Mouse (Mus musculus) neural tube, embryonic 12.5 days (tissue): ENCODE data around the gene Gm21992. TPM values are rescaled to one million over a fixed set of nuclear protein-coding genes. Genes with fewer than 3 reads are reported as not detected.
"Not testable (repeated sequence)": the region's sequence is repeated elsewhere in the genome, so short reads cannot be mapped to it uniquely, and the experiment has no call there.

Experiments used
- ATAC-seq: fragments of 200-750 bp; cut with Nextera tagmentation; 2 replicates; pipeline ENCODE4 v1.8.0; 2017; ENCODE audit warnings: low read depth, mild to moderate bottlenecking, moderate TSS enrichment, moderate library complexity; ENCODE audit not compliant: low FRiP score
- H3K27ac ChIP-seq: fragments of 300-500 bp; sonication (generic); 2 replicates; pipeline ENCODE4 v1.5.1; 2016
- H3K27me3 ChIP-seq: fragments of 300-500 bp; sonication (generic); replicated peaks from 2 replicates; pipeline ENCODE4 v1.6.1; 2016; ENCODE audit warnings: mild to moderate bottlenecking
- H3K36me3 ChIP-seq: fragments of 300-500 bp; sonication (generic); 2 replicates; pipeline ENCODE4 v1.6.1; 2016; ENCODE audit warnings: mild to moderate bottlenecking
- H3K4me1 ChIP-seq: fragments of 300-500 bp; sonication (generic); 2 replicates; pipeline ENCODE4 v1.6.1; 2016
- H3K4me2 ChIP-seq: fragments of 300-500 bp; sonication (generic); replicated peaks from 2 replicates; pipeline ENCODE4 v1.6.1; 2016; ENCODE audit warnings: mild to moderate bottlenecking
- H3K4me3 ChIP-seq: fragments of 300-500 bp; sonication (generic); 2 replicates; pipeline ENCODE4 v1.5.1; 2016
- H3K9ac ChIP-seq: fragments of 300-500 bp; sonication (generic); 2 replicates; pipeline ENCODE4 v1.6.1; 2016; ENCODE audit warnings: mild to moderate bottlenecking
- H3K9me3 ChIP-seq: fragments of 300-500 bp; sonication (generic); 2 replicates; pipeline ENCODE4 v1.6.1; 2016; ENCODE audit warnings: mild to moderate bottlenecking
- WGBS: fragments of 180-500 bp; shearing (Covaris S2); methylation state at CpG from one replicate; pipeline ENCODE4 v1.1.7; 2016; 5-methylcytosine and 5-hydroxymethylcytosine counted together
- polyA plus RNA-seq: library from polyadenylated mRNA; unstranded; fragments of >200 nt; fragmentation: Nextera tagmentation; extraction: Ambion mirVana; gene quantifications from 2 replicates; pipeline ENCODE4 v1.2.1, GENCODE M21; 2016

Gene Gm21992
- polyA plus RNA-seq, 1 experiment from 2014 or later, result 28.1 TPM

DNA sequence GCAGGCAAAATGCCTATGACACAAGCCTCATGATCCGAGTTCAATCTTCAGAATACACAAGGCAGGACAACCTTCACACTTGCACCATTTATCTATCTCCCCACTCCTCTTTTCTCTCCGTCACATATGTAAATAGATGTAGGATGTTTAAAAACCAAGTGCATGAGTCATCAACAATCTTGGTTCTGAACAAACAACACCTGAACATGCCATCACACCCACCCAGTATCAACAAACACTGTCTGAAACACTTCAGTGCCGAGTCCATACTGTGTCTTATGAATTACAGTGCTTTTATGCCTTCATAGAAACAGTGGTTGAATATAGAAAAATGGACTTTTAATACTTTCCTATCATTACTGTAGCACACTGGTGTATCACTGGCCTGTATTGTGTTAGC lies 38.6 kb downstream of the Gm21992 start:
- 91% methylated on average over 3 of the region's 3 CpGs for WGBS

DNA sequence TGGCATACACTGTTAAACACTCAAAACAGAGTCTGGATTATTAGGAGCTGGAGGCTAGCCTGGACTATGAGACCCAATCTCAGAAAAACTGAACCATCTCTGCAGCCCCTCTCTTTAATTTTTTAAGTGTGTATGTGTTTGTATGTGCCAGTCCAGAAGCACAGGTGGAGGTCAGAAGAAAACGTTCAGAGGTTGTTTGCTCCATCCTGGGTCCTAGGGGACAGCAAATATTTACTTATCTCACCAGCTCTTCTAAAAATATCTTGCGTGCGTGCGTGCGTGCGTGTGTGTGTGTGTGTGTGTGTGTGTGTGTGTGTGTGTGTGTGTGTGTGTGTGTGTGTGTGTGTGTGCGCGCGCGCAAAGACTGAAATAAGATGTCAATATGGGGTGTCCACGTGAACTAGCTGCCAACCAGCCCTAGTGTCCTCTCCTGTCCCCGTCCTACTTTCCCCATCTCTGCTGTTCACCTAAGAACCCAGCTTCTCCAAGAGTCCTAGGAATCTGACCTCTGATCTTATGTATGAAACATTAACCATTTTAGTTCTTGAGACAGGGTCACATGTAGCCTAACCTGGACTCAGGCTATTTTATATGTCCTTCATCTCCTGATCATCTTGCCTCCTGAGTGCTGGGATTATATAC lies 43.8 kb downstream of the Gm21992 start:
- no peak overlapping the region for H3K4me2 ChIP-seq
- peaks cover 73% of the 10 kb centered on the region for H3K36me3 ChIP-seq
- ATAC-seq, result no peak
- no peak overlapping the region for H3K9ac ChIP-seq
- H3K9me3 ChIP-seq, result no peaks in the 10 kb centered on the region
- H3K4me3 ChIP-seq, result no peak overlapping the region
- H3K27me3 ChIP-seq, result no peaks in the 10 kb centered on the region
- no peak overlapping the region for H3K27ac ChIP-seq
- peaks cover 7% of the 10 kb centered on the region for H3K4me1 ChIP-seq
- WGBS, result 96% methylated on average over 11 of the region's 12 CpGs

More for the DNA sequence above, 38.6 kb downstream of the Gm21992 start:
- H3K4me3 ChIP-seq, result no peak overlapping the region
- H3K4me1 ChIP-seq, result no peaks in the 10 kb centered on the region
- no peak overlapping the region for H3K27ac ChIP-seq
- no peaks in the 10 kb centered on the region for H3K27me3 ChIP-seq
- peaks cover 59% of the 10 kb centered on the region for H3K36me3 ChIP-seq
- H3K9me3 ChIP-seq, result no peaks in the 10 kb centered on the region
- H3K4me2 ChIP-seq, result no peak overlapping the region
- no peak overlapping the region for H3K9ac ChIP-seq
- no peak for ATAC-seq

DNA sequence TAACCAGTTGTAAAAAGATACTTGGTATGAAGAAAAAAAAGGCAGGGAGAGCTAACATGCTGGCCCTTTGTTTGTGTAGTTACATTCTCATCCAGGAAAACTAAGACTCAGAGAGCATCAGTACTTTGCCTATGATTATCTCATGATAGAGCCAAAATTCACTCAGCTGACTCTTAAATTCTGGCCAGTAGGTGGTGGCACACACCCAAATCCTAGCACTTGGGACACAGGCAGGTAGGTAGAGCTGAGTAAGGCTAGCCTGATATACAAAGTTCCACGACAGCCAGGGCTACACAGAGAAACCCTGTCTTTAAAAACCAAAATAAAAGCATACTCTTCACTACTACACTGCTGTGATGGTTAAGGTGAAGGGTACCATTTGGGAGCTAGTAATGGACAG lies 48.5 kb downstream of the Gm21992 start:
- Histone ChIP-seq H3K4me3 (no peak overlapping the region), H3K36me3 (peaks cover 71% of the 10 kb centered on the region), H3K4me2 (peak overlapping the region; percentile 20; the same call in 1 of the 2 replicates), H3K9me3 (no peaks in the 10 kb centered on the region), H3K27me3 (no peaks in the 10 kb centered on the region), H3K9ac (no peak overlapping the region), H3K4me1 (peaks cover 26% of the 10 kb centered on the region), H3K27ac (no peak overlapping the region)
- 73% methylated on average over 1 of the region's 1 CpGs for WGBS
- no peak for ATAC-seq

DNA sequence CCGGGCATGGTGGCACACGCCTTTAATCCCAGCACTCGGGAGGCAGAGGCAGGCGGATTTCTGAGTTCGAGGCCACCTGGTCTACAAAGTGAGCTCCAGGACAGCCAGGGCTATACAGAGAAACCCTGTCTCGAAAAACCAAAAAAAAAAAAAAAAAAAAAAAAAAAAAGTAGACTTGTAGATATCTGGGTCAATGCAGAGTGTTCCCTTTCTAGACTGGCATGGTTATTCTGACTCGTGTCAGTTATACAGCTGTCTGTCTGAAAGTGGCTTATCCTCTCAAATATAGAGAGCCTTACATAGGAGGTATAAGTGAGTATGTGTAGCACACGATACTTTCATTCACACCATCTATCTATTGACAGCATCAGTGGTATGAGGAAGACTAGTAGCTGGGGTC lies 50.9 kb downstream of the Gm21992 start:
- peaks cover 57% of the 10 kb centered on the region for H3K36me3 ChIP-seq
- H3K4me2 ChIP-seq, result peak overlapping the region; percentile 12
- WGBS, result 93% methylated on average over 8 of the region's 8 CpGs
- H3K4me3 ChIP-seq, H3K27me3 ChIP-seq, ATAC-seq, H3K9ac ChIP-seq, H3K27ac ChIP-seq, H3K9me3 ChIP-seq: not testable (repeated sequence)
- H3K4me1 ChIP-seq, result peaks cover 30% of the 10 kb centered on the region

DNA sequence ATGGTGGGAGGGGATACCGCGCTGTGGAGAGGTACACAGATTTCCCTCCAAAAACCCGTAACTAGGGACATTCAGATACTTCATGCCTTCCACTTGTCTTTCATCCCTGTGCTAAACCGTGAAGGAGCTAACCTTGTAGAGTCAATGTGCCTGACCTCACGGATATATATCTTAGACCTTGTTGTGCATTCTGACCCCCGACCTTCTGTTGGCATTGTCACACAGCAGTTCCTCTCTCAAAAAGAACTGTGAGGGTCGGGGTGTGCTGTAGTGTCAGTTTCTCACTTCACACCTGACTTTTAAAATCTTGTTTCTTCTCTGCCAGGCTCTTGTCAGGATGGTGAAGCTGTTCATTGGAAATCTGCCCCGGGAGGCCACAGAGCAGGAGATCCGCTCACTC lies 54.5 kb downstream of the Gm21992 start:
- Histone ChIP-seq H3K27me3 (no peaks in the 10 kb centered on the region), H3K27ac (peak overlapping the region; percentile 87), H3K4me3 (peak overlapping the region; percentile 56), H3K9me3 (no peaks in the 10 kb centered on the region), H3K4me1 (peaks cover 23% of the 10 kb centered on the region), H3K36me3 (peaks cover 32% of the 10 kb centered on the region), H3K9ac (peak overlapping the region; percentile 76), H3K4me2 (peak overlapping the region; percentile 64)
- 4% methylated on average over 9 of the region's 9 CpGs for WGBS
- ATAC-seq, result no peak

DNA sequence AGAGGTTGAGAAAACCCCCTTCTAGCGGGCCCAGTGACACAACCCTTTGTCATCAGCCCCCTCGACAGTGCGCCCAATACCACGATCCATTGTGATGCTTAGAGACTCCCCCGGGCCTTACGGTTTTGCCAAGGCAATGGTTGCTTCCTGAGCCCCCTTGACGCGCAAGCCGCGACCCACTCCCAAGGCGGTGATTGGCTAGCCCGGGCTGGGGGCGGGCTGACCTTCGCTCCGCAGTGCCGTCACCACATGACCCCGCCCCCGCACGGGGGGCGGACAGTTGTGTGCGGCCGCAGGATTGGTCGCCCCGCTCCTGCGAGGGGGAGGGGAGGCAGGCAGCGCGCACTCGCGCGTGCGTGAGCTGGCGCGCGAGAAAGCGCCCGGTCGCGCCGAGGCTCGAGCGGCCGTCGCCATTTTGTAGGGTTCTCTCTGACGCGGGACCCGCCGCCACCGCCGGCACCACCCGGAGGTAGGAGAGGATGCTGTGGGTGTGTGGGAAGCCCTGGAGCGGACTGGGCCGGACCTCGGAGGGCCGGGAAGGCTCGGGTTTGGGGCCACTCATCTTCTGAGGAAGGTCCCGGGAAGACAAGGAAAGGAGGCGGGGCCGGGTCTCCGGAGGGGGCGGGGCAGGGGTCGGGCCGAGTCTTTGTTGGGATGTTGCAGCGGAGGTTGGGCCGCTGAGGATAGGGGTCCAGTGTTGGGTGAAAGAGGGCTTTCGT lies 55.1 kb downstream of the Gm21992 start, which contains the start of gene Rbm4b:
Gene Rbm4b, plus strand, starts transcription at position 305 of the 719 bp plus-strand sequence.
- WGBS, result under 1% methylated on average over 65 of the region's 65 CpGs
- H3K9ac ChIP-seq, result peak within 1 kb of the TSS; percentile 76
- peak within 1 kb of the TSS; percentile 56 for H3K4me3 ChIP-seq
- H3K27me3 ChIP-seq, result no peaks in the 10 kb centered on the region
- peak within 1 kb of the TSS; percentile 64 for H3K4me2 ChIP-seq
- H3K27ac ChIP-seq, result peak within 1 kb of the TSS; percentile 87
- H3K36me3 ChIP-seq, result peaks cover 35% of the 10 kb centered on the region
- H3K9me3 ChIP-seq, result no peaks in the 10 kb centered on the region
- peak; percentile 96 for ATAC-seq
- H3K4me1 ChIP-seq, result peaks cover 23% of the 10 kb centered on the region

DNA sequence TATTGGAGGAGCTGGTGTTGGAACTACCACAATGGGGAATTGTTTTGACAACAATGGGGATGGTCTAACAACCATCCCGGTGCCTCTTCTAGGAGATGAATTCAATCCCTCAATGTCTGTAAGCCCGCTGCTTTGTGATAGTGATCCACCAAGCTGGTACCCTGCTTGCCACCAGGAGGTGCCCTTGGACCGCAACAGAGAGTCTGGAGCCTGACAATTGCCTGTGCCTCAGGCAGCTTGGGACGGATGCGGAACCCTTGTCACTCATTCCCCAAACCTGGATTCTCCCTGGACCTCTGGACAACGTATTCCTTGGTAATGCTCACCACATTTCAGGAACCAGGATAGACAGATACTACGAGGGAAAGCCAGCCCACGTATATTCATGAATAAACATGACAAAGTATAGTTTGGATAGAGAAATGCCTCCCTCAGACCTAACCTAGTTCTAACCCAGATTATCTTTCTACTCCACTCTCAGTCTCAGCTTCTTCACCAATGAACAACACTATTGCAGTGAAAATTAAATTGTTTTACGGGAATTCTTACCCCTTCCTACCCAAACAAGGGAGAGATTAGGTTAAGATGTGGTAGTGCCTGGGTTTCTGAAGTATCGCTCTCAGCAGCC lies 55.7 kb downstream of the Gm21992 start:
- Histone ChIP-seq H3K4me3 (peak overlapping the region; percentile 56), H3K9ac (peak overlapping the region; percentile 53), H3K27me3 (no peaks in the 10 kb centered on the region), H3K4me1 (peaks cover 16% of the 10 kb centered on the region), H3K36me3 (peaks cover 37% of the 10 kb centered on the region), H3K9me3 (no peaks in the 10 kb centered on the region), H3K27ac (peak overlapping the region; percentile 71), H3K4me2 (peak overlapping the region; percentile 64)
- under 1% methylated on average over 10 of the region's 10 CpGs for WGBS
- peak; percentile 86 for ATAC-seq

DNA sequence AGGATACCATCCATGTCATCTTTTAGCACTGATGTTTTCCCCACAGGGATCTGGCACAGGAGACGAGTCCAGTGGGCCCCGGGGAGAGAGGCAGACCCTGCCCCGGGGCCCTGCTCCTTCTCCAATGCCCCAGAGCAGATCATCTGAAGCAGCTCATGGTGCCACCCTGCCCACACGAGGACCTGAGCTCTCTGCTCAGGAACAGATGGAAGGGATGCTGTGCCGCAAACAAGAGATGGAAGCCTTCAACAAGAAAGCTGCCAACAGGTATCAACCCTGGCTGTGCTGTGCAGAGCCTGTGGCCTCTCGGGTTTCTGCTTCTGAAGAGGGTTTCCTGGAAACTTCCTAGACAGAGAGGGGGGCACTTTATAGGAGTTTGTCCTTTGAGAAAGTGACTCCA lies 61.4 kb downstream of the Gm21992 start:
- Histone ChIP-seq H3K4me3 (no peak overlapping the region), H3K4me2 (no peak overlapping the region), H3K9me3 (no peaks in the 10 kb centered on the region), H3K9ac (no peak overlapping the region), H3K27ac (no peak overlapping the region), H3K36me3 (peaks cover 80% of the 10 kb centered on the region), H3K27me3 (no peaks in the 10 kb centered on the region), H3K4me1 (no peaks in the 10 kb centered on the region)
- no peak for ATAC-seq
- WGBS, result 87% methylated on average over 6 of the region's 6 CpGs

DNA sequence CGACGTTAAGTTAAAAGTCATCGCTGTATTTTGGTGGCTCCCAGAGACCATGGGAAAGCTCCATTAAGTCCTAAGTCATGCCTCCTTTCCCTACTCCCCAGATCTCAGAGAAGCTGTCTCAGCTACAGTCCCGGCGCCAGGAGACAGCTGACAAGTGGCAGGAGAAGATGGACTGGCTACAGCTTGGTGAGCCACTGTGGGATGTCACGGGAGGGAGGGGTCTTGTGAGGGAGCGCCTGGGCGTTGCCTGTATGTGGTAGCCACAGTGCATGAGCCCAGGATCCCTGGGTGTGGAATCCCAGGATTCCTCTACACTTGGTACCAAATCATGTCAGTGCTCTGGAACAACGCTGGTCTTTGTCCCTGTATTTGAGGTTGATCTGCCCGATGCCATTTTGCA lies 62.9 kb downstream of the Gm21992 start:
- H3K9me3 ChIP-seq, result no peaks in the 10 kb centered on the region
- no peak for ATAC-seq
- H3K4me3 ChIP-seq, result no peak overlapping the region
- no peaks in the 10 kb centered on the region for H3K27me3 ChIP-seq
- no peak overlapping the region for H3K27ac ChIP-seq
- H3K4me1 ChIP-seq, result no peaks in the 10 kb centered on the region
- H3K36me3 ChIP-seq, result peaks cover 93% of the 10 kb centered on the region
- no peak overlapping the region for H3K9ac ChIP-seq
- WGBS, result 86% methylated on average over 10 of the region's 10 CpGs
- no peak overlapping the region for H3K4me2 ChIP-seq

DNA sequence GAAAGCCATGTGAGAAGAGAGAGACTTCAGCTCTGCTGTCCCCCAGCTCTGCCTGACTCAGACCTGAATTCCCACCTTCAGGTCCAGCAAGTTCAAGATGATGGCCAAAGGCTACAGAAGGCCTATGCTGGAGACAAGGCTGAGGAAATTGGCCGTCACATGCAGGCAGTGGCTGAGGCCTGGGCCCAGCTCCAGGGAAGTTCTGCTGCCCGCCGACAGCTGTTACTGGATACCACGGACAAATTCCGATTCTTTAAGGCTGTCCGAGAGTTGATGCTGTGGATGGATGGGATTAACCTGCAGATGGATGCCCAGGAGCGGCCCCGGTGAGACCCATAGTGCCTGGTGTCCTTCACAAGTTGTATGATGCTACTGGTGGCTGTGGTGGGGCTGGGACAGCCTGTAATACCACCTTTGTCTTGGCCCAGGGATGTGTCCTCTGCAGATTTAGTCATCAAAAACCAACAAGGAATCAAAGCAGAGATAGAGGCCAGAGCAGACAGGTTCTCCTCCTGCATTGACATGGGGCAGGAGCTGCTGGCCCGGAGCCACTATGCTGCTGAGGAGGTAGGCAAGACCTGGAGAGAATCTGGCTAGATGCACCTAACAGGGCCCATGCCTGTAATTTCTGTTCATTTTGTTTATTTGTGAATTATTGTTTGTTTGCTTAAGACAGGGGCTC lies 63.6 kb downstream of the Gm21992 start:
- H3K9ac ChIP-seq, result no peak overlapping the region
- H3K4me1 ChIP-seq, result no peaks in the 10 kb centered on the region
- no peaks in the 10 kb centered on the region for H3K9me3 ChIP-seq
- no peak overlapping the region for H3K27ac ChIP-seq
- peaks cover 89% of the 10 kb centered on the region for H3K36me3 ChIP-seq
- no peak overlapping the region for H3K4me2 ChIP-seq
- ATAC-seq, result no peak
- WGBS, result 93% methylated on average over 9 of the region's 9 CpGs
- no peak overlapping the region for H3K4me3 ChIP-seq
- H3K27me3 ChIP-seq, result no peaks in the 10 kb centered on the region

DNA sequence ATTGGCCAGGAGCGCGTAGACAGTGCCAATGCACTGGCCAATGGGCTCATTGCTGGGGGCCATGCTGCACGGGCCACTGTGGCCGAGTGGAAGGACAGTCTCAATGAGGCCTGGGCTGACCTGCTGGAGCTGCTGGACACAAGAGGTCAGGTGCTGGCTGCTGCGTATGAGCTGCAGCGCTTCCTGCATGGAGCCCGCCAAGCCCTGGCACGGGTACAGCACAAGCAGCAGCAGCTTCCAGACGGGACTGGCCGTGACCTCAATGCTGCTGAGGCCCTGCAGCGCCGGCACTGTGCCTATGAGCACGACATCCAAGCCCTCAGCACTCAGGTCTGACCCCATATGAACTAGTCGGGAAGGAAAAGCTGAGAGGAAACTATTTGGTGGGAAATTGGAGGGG lies 64.8 kb downstream of the Gm21992 start:
- Histone ChIP-seq H3K27me3 (no peaks in the 10 kb centered on the region), H3K4me1 (no peaks in the 10 kb centered on the region), H3K4me3 (no peak overlapping the region), H3K9me3 (no peaks in the 10 kb centered on the region), H3K36me3 (peaks cover 90% of the 10 kb centered on the region), H3K9ac (no peak overlapping the region), H3K27ac (no peak overlapping the region), H3K4me2 (no peak overlapping the region)
- no peak for ATAC-seq
- WGBS, result 90% methylated on average over 14 of the region's 14 CpGs

DNA sequence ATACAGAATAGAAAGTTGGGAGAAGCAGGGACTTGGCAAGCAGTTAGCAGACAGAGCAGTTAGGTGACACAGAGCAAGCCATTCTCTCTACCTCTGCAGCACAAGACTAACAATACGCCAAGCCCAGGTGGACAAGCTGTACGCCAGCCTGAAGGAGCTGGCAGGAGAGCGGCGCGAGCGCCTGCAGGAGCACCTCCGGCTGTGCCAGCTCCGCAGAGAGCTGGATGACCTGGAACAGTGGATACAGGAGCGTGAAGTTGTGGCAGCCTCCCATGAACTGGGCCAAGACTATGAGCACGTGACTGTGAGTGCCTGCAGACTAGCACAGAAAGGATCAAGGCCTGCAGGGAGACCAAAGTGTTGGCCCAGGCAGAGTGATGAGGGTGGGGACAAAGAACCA lies 65.7 kb downstream of the Gm21992 start:
- Histone ChIP-seq H3K4me3 (no peak overlapping the region), H3K27ac (no peak overlapping the region), H3K36me3 (peaks cover 90% of the 10 kb centered on the region), H3K4me2 (no peak overlapping the region), H3K27me3 (no peaks in the 10 kb centered on the region), H3K9me3 (no peaks in the 10 kb centered on the region), H3K4me1 (no peaks in the 10 kb centered on the region), H3K9ac (no peak overlapping the region)
- WGBS, result 95% methylated on average over 10 of the region's 10 CpGs
- ATAC-seq, result no peak
